Mouse (Mus musculus): ENCODE measurements around the gene Jag2.
A peak's percentile ranks its signal among the peaks of the same experiment; 100 is the strongest.

The Jag2 gene

GRCm38 (mm10) chr12:112941156-112941775 is 11.7 kb upstream of the Jag2 start:
- DNase-seq (ENCODE audit: low read depth, low spot score) = no peak

GRCm38 (mm10) chr12:112940710-112941109 is 11.1 kb upstream of the Jag2 start:
- DNase-seq (ENCODE audit: low read depth, low spot score) = no peak

- DNase-seq (ENCODE audit: low read depth, low spot score) = no peak
Observed at GRCm38 (mm10) chr12:112940238-112940637, 10.7 kb upstream of the Jag2 start.

DNA sequence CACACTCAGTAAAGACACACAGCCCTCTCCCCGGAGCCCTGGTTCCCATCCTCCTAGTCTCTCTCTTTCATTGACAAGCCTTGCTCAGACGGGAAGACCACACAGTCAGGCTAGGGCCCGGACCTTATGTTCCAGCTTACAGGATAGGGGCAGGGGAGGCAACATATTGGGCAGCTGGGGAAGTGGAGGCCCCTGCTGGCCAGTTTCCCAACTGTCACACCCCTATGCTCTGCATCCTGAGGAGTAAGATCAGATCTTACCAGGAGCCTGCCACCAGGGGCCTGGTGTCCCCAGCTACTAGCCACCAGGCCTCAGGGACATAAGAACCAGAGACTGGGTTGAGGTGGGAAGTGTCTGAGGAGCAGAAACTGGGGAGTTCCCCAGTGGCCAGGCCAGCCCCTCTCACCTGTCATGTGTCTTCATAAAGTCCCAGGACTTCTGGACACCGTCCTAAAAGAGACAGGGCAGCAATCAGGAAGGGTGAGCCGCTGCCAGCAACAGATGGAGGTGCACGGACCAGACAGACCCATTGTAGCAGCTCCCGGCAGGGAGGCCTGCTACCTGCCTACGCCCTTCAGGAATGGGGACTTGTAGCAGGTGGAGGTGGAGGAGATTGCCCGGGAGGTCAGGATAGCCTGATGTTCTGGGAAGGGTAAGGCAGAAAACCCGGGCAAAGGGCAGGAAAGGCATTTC is 9.4 kb upstream of the Jag2 start:
- DNase-seq (ENCODE audit: low read depth, low spot score) = no peak

GRCm38 (mm10) chr12:112938366-112938765 is 8.8 kb upstream of the Jag2 start:
- no peak for DNase-seq (ENCODE audit: low read depth, low spot score)

GRCm38 (mm10) chr12:112937906-112938305 is 8.3 kb upstream of the Jag2 start:
- DNase-seq (ENCODE audit: low read depth, low spot score) = no peak

DNA sequence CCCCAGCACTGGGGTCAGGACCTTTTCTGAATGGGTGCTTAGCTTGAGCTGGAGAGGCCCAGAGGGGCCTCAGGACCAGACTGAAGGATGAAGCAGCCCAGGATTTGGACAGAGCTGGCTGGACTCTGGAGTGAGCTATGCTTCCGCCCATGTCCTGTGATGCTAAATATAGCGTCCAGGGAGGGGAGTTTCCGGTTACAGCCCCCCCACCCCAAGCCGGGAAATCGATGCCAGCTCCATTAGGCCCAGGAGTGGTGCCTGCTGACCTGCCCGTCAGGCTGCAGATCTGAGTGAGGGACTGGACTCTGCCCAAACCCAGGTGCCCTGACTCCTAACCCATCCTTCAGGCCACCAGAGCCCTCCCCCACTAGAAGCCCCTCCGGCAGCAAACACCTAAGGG is 3.1 kb upstream of the Jag2 start:
- peak; percentile 83 for DNase-seq (ENCODE audit: low read depth, low spot score)

GRCm38 (mm10) chr12:112928401-112929241 is 955 bp downstream of the Jag2 start:
- no peak for DNase-seq (ENCODE audit: low read depth, low spot score)

GRCm38 (mm10) chr12:112927265-112927664 is 2.3 kb downstream of the Jag2 start:
- no peak for DNase-seq (ENCODE audit: low read depth, low spot score)

- no peak for DNase-seq (ENCODE audit: low read depth, low spot score)
Observed at GRCm38 (mm10) chr12:112925950-112926349, 3.6 kb downstream of the Jag2 start.

GRCm38 (mm10) chr12:112922541-112922940 is 7.0 kb downstream of the Jag2 start:
- DNase-seq (ENCODE audit: low read depth, low spot score) = no peak

GRCm38 (mm10) chr12:112921518-112921917 is 8.1 kb downstream of the Jag2 start:
- DNase-seq (ENCODE audit: low read depth, low spot score) = no peak

DNA sequence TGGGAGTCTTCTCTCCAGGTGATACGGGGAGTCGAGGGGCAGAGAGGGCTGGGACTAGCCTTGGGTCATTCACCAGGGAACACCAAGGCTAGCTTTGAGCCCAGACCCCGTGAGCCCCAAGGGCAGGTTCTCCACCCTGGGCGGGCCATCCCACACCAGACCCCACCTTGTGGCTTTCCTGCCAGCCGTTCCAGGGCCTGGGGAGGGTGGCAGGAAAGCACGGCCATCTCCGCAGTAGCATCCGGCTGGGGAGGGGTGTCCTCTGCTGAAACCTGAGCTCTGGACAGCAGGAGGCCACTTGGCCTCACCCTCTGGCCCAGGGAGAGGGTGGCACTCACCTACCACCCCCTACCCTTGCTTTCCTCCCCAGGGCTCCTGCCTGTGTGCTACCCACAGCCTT is 11.7 kb downstream of the Jag2 start:
- DNase-seq (ENCODE audit: low read depth, low spot score) = no peak

GRCm38 (mm10) chr12:112917486-112917885 is 12.1 kb downstream of the Jag2 start:
- DNase-seq (ENCODE audit: low read depth, low spot score) = no peak

DNA sequence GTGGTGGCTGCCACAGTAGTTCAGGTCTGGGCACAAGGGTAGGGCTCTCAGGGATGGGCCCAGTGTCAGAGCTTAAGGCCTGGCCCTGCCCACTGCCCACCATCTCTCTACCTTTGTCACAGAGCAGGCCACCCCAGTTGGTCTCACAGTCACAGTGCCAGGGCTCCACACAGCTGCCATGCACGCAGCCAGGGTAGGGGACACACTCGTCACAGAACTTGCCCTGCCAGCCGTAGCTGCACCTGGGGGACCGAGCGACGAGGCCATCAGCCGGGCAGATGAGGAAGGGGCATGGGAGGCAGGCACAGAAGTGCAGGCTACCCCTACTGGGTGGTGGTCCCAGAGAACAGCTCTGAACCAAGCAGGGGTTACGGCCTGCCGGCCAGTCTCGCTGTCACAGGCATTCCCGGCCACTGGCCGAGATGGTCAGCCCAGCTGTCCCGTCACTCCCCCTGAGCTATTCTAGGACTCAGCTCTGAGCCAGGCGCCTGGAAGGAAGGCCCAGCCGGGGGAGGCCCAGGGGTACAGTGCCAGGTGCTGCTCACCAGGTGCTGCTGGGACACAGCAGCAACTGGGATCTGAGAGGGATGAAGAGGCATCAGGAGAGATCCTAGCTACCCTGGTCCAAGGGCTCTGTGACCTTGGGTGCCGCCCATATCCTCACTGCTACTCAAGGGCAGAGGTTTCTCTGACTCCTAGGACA is 12.7 kb downstream of the Jag2 start:
- peak; percentile 92 for DNase-seq (ENCODE audit: low read depth, low spot score)

GRCm38 (mm10) chr12:112915587-112915986 is 14.0 kb downstream of the Jag2 start:
- DNase-seq (ENCODE audit: low read depth, low spot score) = no peak

GRCm38 (mm10) chr12:112914527-112914926 is 15.0 kb downstream of the Jag2 start:
- no peak for DNase-seq (ENCODE audit: low read depth, low spot score)

GRCm38 (mm10) chr12:112912951-112913745 is 16.4 kb downstream of the Jag2 start:
- DNase-seq (ENCODE audit: low read depth, low spot score) = no peak

DNA sequence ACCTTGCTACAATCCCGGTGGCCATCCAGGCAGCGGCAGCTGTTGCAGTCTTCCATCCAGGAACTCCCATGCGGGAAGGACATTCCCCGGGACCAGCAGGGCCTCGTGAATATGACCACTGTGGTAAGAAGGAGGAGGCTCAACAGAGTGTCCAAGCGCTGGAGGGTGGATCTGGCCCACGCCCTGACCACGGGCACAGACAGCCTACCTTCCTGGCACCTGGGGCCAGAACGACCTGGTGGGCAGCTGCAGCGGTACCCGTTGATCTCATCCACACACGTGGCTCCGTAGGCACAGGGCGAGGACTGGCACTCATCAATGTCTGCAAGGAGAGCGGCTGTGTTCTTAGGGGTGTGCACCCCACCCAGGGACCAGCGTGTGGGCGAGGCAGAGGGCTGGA is 17.9 kb downstream of the Jag2 start:
- DNase-seq (ENCODE audit: low read depth, low spot score) = no peak

- no peak for DNase-seq (ENCODE audit: low read depth, low spot score)
Observed at GRCm38 (mm10) chr12:112908991-112909390, 20.6 kb downstream of the Jag2 start.

GRCm38 (mm10) chr12:112905001-112905400 is 24.6 kb downstream of the Jag2 start:
- no peak for DNase-seq (ENCODE audit: low read depth, low spot score)

Data from skeletal muscle tissue, adult 2 months (tissue).